Mouse (Mus musculus): ENCODE measurements around the gene Faf1. TPM values are rescaled to one million over a fixed set of nuclear protein-coding genes. Genes with fewer than 3 reads are reported as not detected.

Faf1 gene
- 25.5 and 31.8 TPM in 2 replicates for total RNA-seq (2014; fragmentation: Nextera tagmentation)
- total RNA-seq (2017) = 44.7 and 57.4 TPM in 2 replicates

DNA sequence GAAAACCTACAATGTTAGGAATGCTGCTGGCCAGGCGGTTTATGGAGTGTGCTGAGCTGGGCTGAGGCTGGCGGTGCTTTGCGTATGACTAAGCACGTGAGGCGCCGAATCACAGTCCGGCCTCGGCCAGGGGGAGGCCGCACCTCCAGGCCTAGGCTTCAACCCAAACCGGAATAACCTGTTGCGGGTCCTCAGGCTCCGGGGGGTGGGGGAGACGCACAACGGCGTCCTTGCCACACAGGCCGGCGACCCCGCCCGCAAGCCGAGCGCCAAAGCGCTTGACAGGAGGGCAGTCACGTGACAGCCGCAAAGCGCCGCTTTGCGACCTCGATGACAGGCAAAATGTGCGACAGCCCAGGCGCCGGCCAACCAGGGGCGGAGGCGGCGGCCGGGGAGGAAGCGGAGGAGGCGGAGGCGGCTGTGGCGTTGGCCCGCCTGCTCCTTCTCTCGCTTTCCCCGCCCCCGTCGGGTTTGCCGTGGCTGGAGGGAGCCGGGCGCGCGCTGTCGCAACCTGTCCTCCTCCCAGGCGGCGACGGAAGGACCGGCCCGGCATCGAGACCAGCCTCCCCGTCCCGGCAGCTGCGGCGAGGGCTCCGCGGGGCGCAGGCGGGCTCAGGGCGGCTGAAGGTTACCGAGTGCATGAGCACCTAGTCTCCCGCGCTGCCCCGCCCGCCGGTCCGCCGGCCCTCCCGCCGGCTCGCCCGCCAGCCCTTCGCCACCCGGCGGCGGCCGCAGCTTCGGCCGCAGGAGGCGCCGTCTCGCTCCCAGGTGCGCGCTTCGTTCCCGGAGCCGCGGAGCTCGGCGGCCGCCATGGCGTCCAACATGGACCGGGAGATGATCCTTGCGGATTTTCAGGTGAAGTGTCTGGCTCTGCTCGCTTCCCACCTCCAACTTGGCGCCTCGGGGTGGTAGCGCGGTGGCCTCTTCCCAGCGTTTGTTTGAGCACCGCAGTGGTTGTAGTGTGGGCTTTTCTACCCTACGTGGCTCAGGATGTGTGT lies at the start of gene Faf1:
TSS of gene Faf1 (plus strand) at position 371 of the 998 bp plus-strand sequence.
- ATAC-seq (replicated peaks; ENCODE audit: poor library complexity, severe bottlenecking) = peak; percentile 98

- ATAC-seq (replicated peaks; ENCODE audit: poor library complexity, severe bottlenecking) = no peak
These were observed 46.2 kb upstream of the Faf1 start for GRCm38 (mm10) chr4:109630215-109630614.

GRCm38 (mm10) chr4:109631029-109631428 lies 45.4 kb upstream of the Faf1 start:
- ATAC-seq (replicated peaks; ENCODE audit: poor library complexity, severe bottlenecking) = no peak

GRCm38 (mm10) chr4:109634971-109635370 lies 41.4 kb upstream of the Faf1 start:
- ATAC-seq (replicated peaks; ENCODE audit: poor library complexity, severe bottlenecking) = peak; percentile 94

DNA sequence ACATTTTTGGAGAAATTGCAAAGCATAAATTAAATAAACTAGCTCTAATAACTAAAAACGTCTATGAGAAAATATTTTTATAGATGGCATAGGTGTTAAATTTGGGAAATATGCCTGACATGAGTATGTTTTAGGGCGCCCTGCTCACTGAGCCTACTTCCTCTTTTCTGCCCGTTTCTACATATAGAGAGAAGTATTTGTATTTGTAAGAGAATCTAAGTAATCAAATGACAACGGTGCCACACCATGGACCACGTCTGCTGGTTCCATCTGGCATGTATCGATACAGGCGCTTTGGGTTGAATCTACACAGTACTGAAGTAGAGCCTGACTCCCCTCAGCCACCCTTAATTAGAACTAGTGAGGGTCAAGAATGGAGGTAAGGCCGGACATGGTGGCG lies 37.0 kb upstream of the Faf1 start:
- peak; percentile 70 for ATAC-seq (replicated peaks; ENCODE audit: poor library complexity, severe bottlenecking)

- ATAC-seq (replicated peaks; ENCODE audit: poor library complexity, severe bottlenecking) = no peak
These were observed 36.2 kb upstream of the Faf1 start for GRCm38 (mm10) chr4:109640141-109640540.

DNA sequence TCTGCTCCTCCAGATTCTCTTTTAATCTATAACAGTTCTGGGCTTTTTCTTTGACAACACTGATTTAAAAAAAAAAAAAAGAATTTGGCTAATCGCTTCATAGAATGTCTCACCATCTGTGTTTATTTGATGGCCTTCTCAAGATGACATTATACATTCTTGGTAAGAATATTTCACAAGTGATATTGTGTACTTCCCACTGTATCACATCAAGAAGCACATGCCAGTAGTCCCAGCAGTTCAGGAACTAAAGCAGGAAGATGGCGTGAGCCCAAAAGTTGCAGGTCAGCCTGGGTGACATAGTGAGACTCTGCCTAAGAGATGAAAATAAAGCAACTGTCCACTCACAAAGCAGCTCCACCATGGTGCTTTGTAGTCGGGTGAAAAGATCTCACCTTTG lies 34.9 kb upstream of the Faf1 start:
- ATAC-seq (replicated peaks; ENCODE audit: poor library complexity, severe bottlenecking) = no peak

DNA sequence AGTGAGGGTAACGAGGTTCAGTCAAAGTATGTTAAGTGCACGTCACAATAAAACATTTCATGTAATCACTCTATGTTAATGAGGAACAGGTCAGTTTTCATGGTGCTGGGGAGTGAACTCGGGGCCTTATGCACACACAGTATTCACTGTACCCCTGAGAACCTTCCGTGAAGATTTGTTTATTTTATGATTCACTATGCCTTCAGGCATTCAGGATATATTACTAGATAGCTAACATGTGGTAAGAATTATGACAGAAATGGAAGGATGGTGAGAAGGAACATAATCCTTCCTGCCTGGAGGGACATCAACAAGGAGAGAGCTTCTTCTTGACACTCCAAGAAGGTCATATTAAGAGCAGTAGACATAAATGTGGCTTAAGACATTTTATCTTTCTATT lies 29.1 kb upstream of the Faf1 start:
- no peak for ATAC-seq (replicated peaks; ENCODE audit: poor library complexity, severe bottlenecking)

DNA sequence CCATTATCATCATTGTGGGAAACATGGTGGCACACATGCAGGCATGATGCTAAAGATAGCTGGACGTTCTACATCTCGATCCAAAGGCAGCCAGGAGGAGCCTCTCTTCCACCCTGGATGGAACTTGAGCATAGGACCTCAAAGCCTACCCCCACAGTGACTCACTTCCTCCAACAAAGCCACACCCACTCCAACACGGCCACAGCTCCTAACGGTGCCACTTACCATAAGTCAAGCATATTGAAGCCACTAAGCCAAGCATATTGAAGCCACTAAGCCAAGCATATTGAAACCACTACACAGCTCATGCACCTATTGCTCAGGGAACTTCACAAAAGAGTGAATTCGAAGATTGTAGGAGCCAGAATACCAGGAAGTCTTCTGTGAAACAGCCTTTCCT lies 27.1 kb upstream of the Faf1 start:
- ATAC-seq (replicated peaks; ENCODE audit: poor library complexity, severe bottlenecking) = peak; percentile 65

- ATAC-seq (replicated peaks; ENCODE audit: poor library complexity, severe bottlenecking) = no peak
These were observed 23.1 kb upstream of the Faf1 start for GRCm38 (mm10) chr4:109653251-109653650.

DNA sequence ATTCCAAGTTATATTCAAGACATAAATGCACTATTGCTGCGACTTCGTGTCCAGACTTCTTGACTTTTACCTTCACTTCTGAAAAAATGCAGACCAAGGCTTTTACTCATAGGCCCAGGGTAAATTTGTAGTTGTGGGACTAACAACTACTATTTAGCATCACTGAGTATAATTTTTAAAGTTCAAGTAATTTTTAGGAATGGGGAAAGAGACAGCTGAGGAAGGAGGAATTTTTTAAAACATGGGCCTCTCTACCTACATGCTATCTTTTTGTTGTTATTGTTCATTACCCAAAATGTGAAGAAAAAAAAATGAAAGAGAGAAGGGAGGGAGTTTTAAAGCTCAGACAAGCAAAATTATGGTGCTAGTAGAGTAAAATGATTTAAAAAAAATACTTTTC lies 21.7 kb upstream of the Faf1 start:
- ATAC-seq (replicated peaks; ENCODE audit: poor library complexity, severe bottlenecking) = no peak

DNA sequence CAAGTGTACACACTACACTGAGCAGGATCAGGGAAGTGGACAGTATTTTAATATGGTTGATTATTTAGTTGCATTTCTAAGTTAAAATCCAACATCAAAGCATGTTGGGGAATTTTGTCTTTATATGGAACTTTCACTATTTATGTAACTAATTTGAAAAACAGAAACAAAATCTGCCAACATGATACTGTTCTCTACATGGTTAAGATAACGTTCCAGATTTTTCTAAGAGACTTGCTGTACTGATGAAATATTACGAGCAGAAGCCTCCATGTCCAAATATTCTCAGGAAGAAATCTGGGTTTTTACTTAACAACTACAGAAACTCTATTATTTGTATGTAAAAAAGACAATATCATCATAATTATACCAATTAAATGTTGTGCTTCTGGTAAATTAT lies 20.6 kb upstream of the Faf1 start:
- no peak for ATAC-seq (replicated peaks; ENCODE audit: poor library complexity, severe bottlenecking)

DNA sequence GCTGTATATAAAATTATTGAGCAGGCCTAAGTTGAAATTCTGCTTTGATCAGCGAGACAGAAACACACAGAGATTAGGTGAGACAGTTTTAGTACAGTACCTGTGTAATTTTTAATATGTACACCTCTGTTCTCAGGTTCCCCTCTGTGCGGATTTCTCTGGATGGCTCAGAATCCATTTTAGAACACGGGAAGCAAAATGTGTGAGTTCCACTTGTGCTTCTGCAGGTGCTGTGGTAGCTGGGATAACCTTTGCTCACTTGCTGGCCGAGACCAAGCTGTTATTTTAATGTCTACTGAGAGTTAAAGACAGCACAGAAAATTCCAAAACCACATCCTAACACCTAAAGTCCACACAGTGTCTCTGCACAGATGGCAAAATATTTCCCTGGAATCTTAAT lies 20.1 kb upstream of the Faf1 start:
- ATAC-seq (replicated peaks; ENCODE audit: poor library complexity, severe bottlenecking) = no peak

- ATAC-seq (replicated peaks; ENCODE audit: poor library complexity, severe bottlenecking) = peak; percentile 97
These were observed 19.2 kb upstream of the Faf1 start for GRCm38 (mm10) chr4:109657021-109657850.

GRCm38 (mm10) chr4:109657851-109658500 lies 18.4 kb upstream of the Faf1 start:
- 0 out of 2 replicates have a peak, but pooled peaks have one; percentile 11 for ATAC-seq (replicated peaks; ENCODE audit: poor library complexity, severe bottlenecking)

- ATAC-seq (replicated peaks; ENCODE audit: poor library complexity, severe bottlenecking) = no peak
These were observed 17.6 kb upstream of the Faf1 start for GRCm38 (mm10) chr4:109658826-109659225.

DNA sequence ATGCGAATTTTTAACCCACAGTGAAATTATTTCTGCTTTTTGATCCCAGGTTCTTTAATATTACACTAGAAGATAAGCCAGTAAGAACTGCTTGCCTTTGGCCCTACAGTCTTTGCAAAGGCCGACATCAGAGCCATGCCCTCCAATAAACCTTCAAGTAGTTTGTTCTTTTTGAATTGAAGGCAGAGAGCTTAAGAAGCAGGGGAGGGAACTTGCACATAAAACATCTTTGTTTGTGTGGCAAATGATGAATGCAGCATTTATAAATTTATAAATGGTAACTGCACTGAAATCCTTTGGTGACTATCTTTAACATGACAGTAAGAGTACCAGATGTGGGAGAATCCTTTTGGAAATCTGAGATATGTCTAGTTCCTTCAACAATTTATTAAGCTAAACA lies 16.8 kb upstream of the Faf1 start:
- no peak for ATAC-seq (replicated peaks; ENCODE audit: poor library complexity, severe bottlenecking)

GRCm38 (mm10) chr4:109660568-109660967 lies 15.8 kb upstream of the Faf1 start:
- no peak for ATAC-seq (replicated peaks; ENCODE audit: poor library complexity, severe bottlenecking)

DNA sequence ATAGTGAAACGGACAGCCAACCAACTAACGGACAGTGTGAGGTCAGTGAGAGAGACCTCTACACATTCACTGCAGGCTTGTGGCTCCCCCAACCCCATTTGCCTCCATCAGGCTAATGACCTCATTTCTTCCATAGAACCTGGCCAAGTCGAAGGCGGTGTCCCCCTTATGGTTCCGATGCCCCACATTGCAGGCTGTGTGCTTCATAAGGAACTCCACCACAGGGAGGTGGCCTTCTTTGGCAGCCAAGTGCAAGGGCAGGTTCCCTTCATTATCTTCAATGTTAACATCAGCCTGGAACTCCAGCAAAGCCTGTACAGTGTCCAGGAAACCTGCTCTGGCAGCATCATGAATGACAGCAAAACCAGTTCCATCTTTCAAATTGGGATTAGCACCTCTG lies 15.2 kb upstream of the Faf1 start:
- no peak for ATAC-seq (replicated peaks; ENCODE audit: poor library complexity, severe bottlenecking)

DNA sequence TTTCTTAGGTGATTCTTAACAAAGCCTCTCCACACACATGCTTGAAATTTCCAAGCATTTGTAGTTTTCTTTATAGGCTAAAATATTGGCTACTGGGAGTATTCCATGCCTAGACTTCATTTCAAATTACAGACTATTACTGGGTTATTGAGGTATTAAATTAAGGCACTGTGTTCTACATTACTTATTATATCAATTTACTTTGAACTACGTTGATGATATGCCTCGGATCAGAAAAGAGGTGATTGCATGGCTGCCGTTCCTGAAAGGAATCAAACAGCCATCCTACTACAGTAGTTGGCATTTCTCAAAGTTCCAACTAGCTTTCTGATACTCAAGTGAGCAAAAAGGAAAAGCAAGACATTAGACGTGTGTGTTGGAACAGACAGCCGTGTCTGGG lies 14.1 kb upstream of the Faf1 start:
- no peak for ATAC-seq (replicated peaks; ENCODE audit: poor library complexity, severe bottlenecking)

DNA sequence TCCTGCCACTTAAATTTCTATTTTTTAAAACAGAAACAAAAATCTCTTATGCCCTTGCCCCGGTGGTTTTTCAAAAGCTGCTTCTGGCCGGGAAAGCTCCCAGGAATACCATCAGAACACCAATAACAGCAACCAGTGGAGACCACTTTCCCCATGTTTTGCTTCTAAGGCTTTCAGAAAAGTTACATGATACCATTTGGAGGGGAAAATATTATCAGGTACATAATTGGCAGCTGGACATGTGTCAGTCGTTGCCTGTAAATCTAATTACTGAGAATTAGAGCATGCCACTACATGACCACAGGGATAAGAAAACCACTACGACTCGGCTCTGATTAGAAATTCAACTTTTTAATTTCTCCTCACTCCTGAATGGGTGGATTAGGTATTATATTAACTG lies 12.3 kb upstream of the Faf1 start:
- ATAC-seq (replicated peaks; ENCODE audit: poor library complexity, severe bottlenecking) = no peak

Data from granulocyte monocyte progenitor cell, adult 5-6 weeks (primary cell).